Mouse (Mus musculus) kidney, embryonic 14.5 days (tissue): ENCODE measurements around the gene 1700013F07Rik. TPM values are rescaled to one million over a fixed set of nuclear protein-coding genes. Genes with fewer than 3 reads are reported as not detected.
A peak's percentile ranks its signal among the peaks of the same experiment; 100 is the strongest.
"Not testable (repeated sequence)": the region's sequence is repeated elsewhere in the genome, so short reads cannot be mapped to it uniquely, and the experiment has no call there.

Source experiments
- ATAC-seq: fragments of 200-750 bp; cut with Nextera tagmentation; 2 replicates; pipeline ENCODE4 v1.8.0; 2017; ENCODE audit warnings: moderate number of reproducible peaks, mild to moderate bottlenecking, moderate TSS enrichment, moderate library complexity; ENCODE audit not compliant: low FRiP score, low TSS enrichment
- H3K27ac ChIP-seq: fragments of 300-500 bp; sonication (generic); 2 replicates; pipeline ENCODE4 v1.5.1; 2014; ENCODE audit warnings: low read depth, mild to moderate bottlenecking, low read length, moderate library complexity, mixed read lengths
- H3K27me3 ChIP-seq: fragments of 300-500 bp; sonication (generic); 2 replicates; pipeline ENCODE4 v1.6.1; 2014; ENCODE audit warnings: mild to moderate bottlenecking, low read length; ENCODE audit not compliant: control insufficient read depth, insufficient read depth
- H3K36me3 ChIP-seq: fragments of 300-500 bp; sonication (generic); 2 replicates; pipeline ENCODE4 v1.6.1; 2014; ENCODE audit warnings: low read length, mixed read lengths; ENCODE audit not compliant: control insufficient read depth, insufficient read depth
- H3K4me1 ChIP-seq: fragments of 300-500 bp; sonication (generic); 2 replicates; pipeline ENCODE4 v1.6.1; 2014; ENCODE audit warnings: low read length, mixed read lengths; ENCODE audit not compliant: control insufficient read depth, insufficient read depth
- H3K4me2 ChIP-seq: fragments of 300-500 bp; sonication (generic); replicated peaks from 2 replicates; pipeline ENCODE4 v1.6.1; 2014; ENCODE audit warnings: low read depth, mild to moderate bottlenecking, low read length
- H3K4me3 ChIP-seq: fragments of 300-500 bp; sonication (generic); 2 replicates; pipeline ENCODE4 v1.5.1; 2014; ENCODE audit warnings: mild to moderate bottlenecking, low read length
- H3K9ac ChIP-seq: fragments of 300-500 bp; sonication (generic); 2 replicates; pipeline ENCODE4 v1.6.1; 2014; ENCODE audit warnings: low read depth, mild to moderate bottlenecking, low read length, moderate library complexity
- H3K9me3 ChIP-seq: fragments of 300-500 bp; sonication (generic); 2 replicates; pipeline ENCODE4 v1.6.1; 2016; ENCODE audit warnings: low read length; ENCODE audit not compliant: control insufficient read depth
- WGBS: fragments of 180-500 bp; shearing (Covaris S2); extraction: QIAGEN DNeasy Blood & Tissue Kit; methylation state at CpG from one replicate; pipeline ENCODE4 v1.1.7; 2014; 5-methylcytosine and 5-hydroxymethylcytosine counted together
- polyA plus RNA-seq: library from polyadenylated mRNA; unstranded; fragments of >200 nt; fragmentation: Nextera tagmentation; extraction: Ambion mirVana; gene quantifications from 2 replicates; pipeline ENCODE4 v1.2.1, GENCODE M21; 2014

1700013F07Rik gene
- polyA plus RNA-seq, 1 experiment from 2014 or later: not detected

DNA sequence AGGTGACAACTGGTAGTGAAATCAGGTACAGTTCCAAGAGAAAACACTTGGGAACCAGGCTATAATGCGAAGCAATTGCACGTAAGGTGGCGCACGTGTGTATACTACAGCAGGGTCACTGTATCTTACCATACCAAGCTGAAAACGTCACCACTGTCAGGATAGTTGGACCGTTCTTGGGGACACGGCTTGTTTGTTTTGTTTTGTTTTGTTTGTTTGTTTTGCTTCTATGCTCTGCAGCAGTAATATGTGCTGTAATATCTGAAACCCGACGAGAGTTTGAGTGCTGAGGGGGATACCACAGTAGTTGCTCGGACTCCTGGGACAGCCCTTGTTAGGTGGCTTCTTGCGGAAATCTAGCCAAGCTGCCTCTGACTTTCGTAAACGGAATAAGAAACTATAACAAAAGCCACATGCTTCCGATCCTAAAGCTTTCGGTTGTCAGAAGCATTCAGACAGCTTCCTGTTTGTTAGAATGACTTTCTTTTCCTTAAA, 28.9 kb downstream of the 1700013F07Rik start:
- WGBS: 12% methylated on average over 15 of the region's 15 CpGs
- Histone ChIP-seq H3K36me3 (peaks cover 24% of the 10 kb centered on the region), H3K4me2 (peak overlapping the region; percentile 83), H3K9ac (peak overlapping the region; percentile 53), H3K27ac (peak overlapping the region; percentile 93), H3K4me3 (peak overlapping the region; percentile 89), H3K9me3 (no peaks in the 10 kb centered on the region), H3K4me1 (peaks cover 5% of the 10 kb centered on the region), H3K27me3 (no peaks in the 10 kb centered on the region)
- ATAC-seq: peak; percentile 60

DNA sequence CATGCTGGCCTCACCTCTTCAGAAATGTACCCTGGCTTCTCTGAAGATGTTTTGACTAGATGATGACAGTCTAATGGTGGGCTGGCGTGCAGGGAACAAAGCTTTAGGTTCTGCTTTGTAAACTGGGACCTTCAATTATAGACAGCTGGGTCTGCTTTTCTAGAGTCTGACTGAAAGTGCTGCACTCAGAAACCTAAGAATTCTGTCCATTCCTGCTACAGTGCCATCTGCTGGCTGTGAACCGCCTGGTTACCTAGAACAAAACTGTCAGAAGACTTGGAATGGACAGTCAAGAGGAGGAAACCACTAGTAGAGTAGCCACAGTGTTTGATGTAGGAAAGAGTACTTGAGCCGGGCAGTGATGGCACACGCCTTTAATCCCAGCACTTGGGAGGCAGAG, 29.4 kb downstream of the 1700013F07Rik start:
- Histone ChIP-seq H3K4me1 (peaks cover 5% of the 10 kb centered on the region), H3K27me3 (no peaks in the 10 kb centered on the region), H3K9me3 (no peaks in the 10 kb centered on the region), H3K4me2 (peak overlapping the region; percentile 83), H3K9ac (peak overlapping the region; percentile 53), H3K27ac (peak overlapping the region; percentile 93), H3K36me3 (peaks cover 20% of the 10 kb centered on the region), H3K4me3 (peak overlapping the region; percentile 89)
- WGBS: 8% methylated on average over 4 of the region's 4 CpGs
- peak; percentile 11; the same call in 1 of the 2 replicates for ATAC-seq

GRCm38 (mm10) chr3:108567990-108568877, 34.3 kb downstream of the 1700013F07Rik start:
- WGBS: 58% methylated on average over 15 of the region's 15 CpGs
- H3K9ac ChIP-seq: no peak overlapping the region

DNA sequence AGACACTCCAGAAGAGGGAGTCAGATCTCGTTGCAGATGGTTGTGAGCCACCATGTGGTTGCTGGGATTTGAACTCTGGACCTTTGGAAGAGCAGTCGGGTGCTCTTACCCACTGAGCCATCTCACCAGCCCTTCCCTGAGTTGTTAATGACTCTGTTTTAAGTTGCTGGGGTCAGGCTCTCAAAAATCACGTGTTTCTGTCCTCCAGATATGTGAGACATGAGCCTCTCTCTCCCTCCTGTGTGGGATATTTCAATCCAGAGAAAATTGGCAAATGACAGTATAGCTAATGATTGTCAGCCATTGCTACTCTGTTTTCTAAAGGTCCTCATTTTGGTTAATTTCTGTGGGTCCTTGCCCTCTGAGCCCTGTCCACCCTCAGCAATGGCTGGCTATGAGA, 35.7 kb downstream of the 1700013F07Rik start:
- WGBS: 62% methylated on average over 3 of the region's 3 CpGs

More at GRCm38 (mm10) chr3:108567990-108568877, 34.3 kb downstream of the 1700013F07Rik start:
- Histone ChIP-seq H3K27ac (no peak overlapping the region), H3K36me3 (no peaks in the 10 kb centered on the region), H3K4me2 (no peak overlapping the region), H3K4me3 (no peak overlapping the region), H3K4me1 (peaks cover 10% of the 10 kb centered on the region), H3K9me3 (no peaks in the 10 kb centered on the region), H3K27me3 (no peaks in the 10 kb centered on the region)
- ATAC-seq: no peak

GRCm38 (mm10) chr3:108570813-108571212, 36.9 kb downstream of the 1700013F07Rik start:
- Histone ChIP-seq H3K27me3 (no peaks in the 10 kb centered on the region), H3K4me3 (peak overlapping the region; percentile 62; the same call in 1 of the 2 replicates), H3K27ac (no peak overlapping the region), H3K9me3 (no peaks in the 10 kb centered on the region), H3K4me1 (peaks cover 16% of the 10 kb centered on the region), H3K9ac (no peak overlapping the region), H3K36me3 (no peaks in the 10 kb centered on the region), H3K4me2 (peak overlapping the region; percentile 39)
- 86% methylated on average over 14 of the region's 14 CpGs for WGBS
- no peak for ATAC-seq

More for the DNA sequence above, 35.7 kb downstream of the 1700013F07Rik start:
- not testable (repeated sequence) for H3K27ac ChIP-seq, H3K27me3 ChIP-seq, ATAC-seq, H3K9me3 ChIP-seq, H3K4me2 ChIP-seq, H3K9ac ChIP-seq, H3K36me3 ChIP-seq, H3K4me3 ChIP-seq
- H3K4me1 ChIP-seq: peaks cover 16% of the 10 kb centered on the region

- under 1% methylated on average over 42 of the region's 42 CpGs for WGBS
- ATAC-seq: peak; percentile 99
- Histone ChIP-seq H3K36me3 (no peaks in the 10 kb centered on the region), H3K4me3 (peak within 1 kb of the TSS; percentile 62), H3K9ac (peak within 1 kb of the TSS; percentile 68), H3K4me2 (peak within 1 kb of the TSS; percentile 56), H3K9me3 (no peaks in the 10 kb centered on the region), H3K4me1 (peaks cover 16% of the 10 kb centered on the region), H3K27ac (no peak within 1 kb of the TSS), H3K27me3 (no peaks in the 10 kb centered on the region)
Observed at GRCm38 (mm10) chr3:108571443-108572294, 37.7 kb downstream of the 1700013F07Rik start, which contains the start of gene Taf13. TSS of gene Taf13 (plus strand) at chr3:108571698.

GRCm38 (mm10) chr3:108572309-108573010, 38.5 kb downstream of the 1700013F07Rik start:
- Histone ChIP-seq H3K27me3 (no peaks in the 10 kb centered on the region), H3K27ac (no peak overlapping the region), H3K4me3 (peak overlapping the region; percentile 62), H3K9ac (peak overlapping the region; percentile 68), H3K4me1 (peaks cover 16% of the 10 kb centered on the region), H3K4me2 (peak overlapping the region; percentile 56), H3K9me3 (no peaks in the 10 kb centered on the region), H3K36me3 (no peaks in the 10 kb centered on the region)
- no peak for ATAC-seq
- WGBS: 42% methylated on average over 18 of the region's 18 CpGs

DNA sequence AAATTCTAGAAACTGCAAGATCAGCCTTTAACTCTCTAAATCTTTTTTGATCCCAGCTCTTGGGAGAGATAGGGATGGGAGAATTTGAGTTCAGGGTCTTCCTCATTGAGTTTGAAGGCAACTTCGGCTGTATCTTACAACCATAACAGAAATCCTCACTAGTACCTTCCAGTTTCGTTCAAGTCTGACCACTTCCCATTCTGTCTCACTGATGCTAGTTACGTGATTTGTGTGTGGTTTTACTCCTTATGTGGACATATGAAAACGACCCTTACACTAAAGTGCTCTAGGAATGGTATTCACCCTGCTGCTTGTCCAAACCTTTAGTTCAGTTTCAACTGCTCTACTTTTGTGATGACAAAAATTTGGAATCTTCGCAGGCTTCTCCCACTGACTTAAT, 40.1 kb downstream of the 1700013F07Rik start:
- H3K9ac ChIP-seq: no peak overlapping the region
- H3K4me2 ChIP-seq: no peak overlapping the region
- peaks cover 16% of the 10 kb centered on the region for H3K4me1 ChIP-seq
- no peaks in the 10 kb centered on the region for H3K36me3 ChIP-seq
- H3K27me3 ChIP-seq: no peaks in the 10 kb centered on the region
- WGBS: 79% methylated on average over 5 of the region's 5 CpGs
- no peak overlapping the region for H3K27ac ChIP-seq
- no peak for ATAC-seq
- no peaks in the 10 kb centered on the region for H3K9me3 ChIP-seq
- no peak overlapping the region for H3K4me3 ChIP-seq
